Mouse (Mus musculus) megakaryocyte, embryonic 14.5 days (primary cell): Measurements from ENCODE around the gene Ptbp1.

Experiments
- FLI1 ChIP-seq: IDR thresholded peaks from 2 replicates; pipeline ENCODE4 v1.6.1; 2012; ENCODE audit warnings: low read length, inconsistent platforms, mixed read lengths
- GATA1 ChIP-seq: IDR thresholded peaks from 3 replicates; pipeline ENCODE4 v1.6.1; 2012; ENCODE audit warnings: mixed read lengths, low read length, inconsistent platforms, borderline replicate concordance

DNA sequence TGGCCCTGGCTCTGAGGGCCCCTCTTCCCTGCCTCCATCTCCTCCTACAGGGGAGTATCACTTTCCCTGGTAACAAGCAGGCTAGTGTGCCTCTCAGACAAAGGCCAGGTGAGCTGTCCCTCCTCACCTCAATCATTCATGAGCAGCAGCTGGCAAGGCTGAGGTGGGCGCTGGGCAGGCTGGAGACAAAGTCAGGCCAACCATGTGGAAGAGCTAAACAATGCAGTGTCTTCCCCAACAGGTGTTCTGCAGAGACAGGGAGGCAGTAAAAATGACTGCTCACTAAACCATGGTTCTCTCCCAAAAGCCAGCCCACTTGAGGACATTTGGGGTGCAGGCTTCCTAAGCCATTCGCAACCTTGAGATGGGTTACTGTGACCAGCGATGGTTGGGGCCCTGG, 2.6 kb upstream of the Ptbp1 start:
- TF ChIP-seq GATA1, result no peak
- TF ChIP-seq FLI1, result no peak
